Mouse (Mus musculus) heart, postnatal 0 days (tissue): ENCODE results near the gene Gm436. TPM values are rescaled to one million over a fixed set of nuclear protein-coding genes. Genes with fewer than 3 reads are reported as not detected.

Source experiments
- ATAC-seq: fragments of 200-750 bp; cut with Nextera tagmentation; 2 replicates; pipeline ENCODE4 v1.8.0; 2017; ENCODE audit warnings: low read depth, moderate number of reproducible peaks, moderate library complexity; ENCODE audit not compliant: insufficient read depth
- DNase-seq: peaks from one replicate; pipeline ENCODE4 v3.0.0-alpha.2; 2016; ENCODE audit warnings: low spot score
- H3K27ac ChIP-seq: fragments of 300-500 bp; sonication (generic); 2 replicates; pipeline ENCODE4 v1.5.1; 2014; ENCODE audit warnings: low read depth, mild to moderate bottlenecking
- H3K27me3 ChIP-seq: fragments of 300-500 bp; sonication (generic); 2 replicates; pipeline ENCODE4 v1.6.1; 2014; ENCODE audit warnings: low read length, mixed read lengths; ENCODE audit not compliant: control insufficient read depth, insufficient read depth
- H3K36me3 ChIP-seq: fragments of 300-500 bp; sonication (generic); replicated peaks from 2 replicates; pipeline ENCODE4 v1.6.1; 2014; ENCODE audit warnings: low read length, mixed read lengths; ENCODE audit not compliant: control insufficient read depth, insufficient read depth
- H3K4me1 ChIP-seq: fragments of 300-500 bp; sonication (generic); 2 replicates; pipeline ENCODE4 v1.6.1; 2014; ENCODE audit warnings: antibody characterized with exemption; ENCODE audit not compliant: control insufficient read depth, insufficient read depth
- H3K4me2 ChIP-seq: fragments of 300-500 bp; sonication (generic); 2 replicates; pipeline ENCODE4 v1.6.1; 2014; ENCODE audit warnings: low read depth, mild to moderate bottlenecking, low read length, moderate library complexity
- H3K4me3 ChIP-seq: fragments of 300-500 bp; sonication (generic); 2 replicates; pipeline ENCODE4 v1.5.1; 2014; ENCODE audit warnings: low read depth, low read length
- H3K9ac ChIP-seq: fragments of 300-500 bp; sonication (generic); replicated peaks from 2 replicates; pipeline ENCODE4 v1.6.1; 2014; ENCODE audit warnings: low read depth, low read length, mixed read lengths
- H3K9me3 ChIP-seq: fragments of 300-500 bp; sonication (generic); replicated peaks from 2 replicates; pipeline ENCODE4 v1.6.1; 2016; ENCODE audit warnings: low read length; ENCODE audit not compliant: control insufficient read depth
- CTCF ChIP-seq: IDR thresholded peaks from 2 replicates; pipeline ENCODE4 v1.5.1; 2016; ENCODE audit warnings: antibody characterized with exemption, control low read depth, low read depth
- EP300 ChIP-seq: IDR thresholded peaks from 2 replicates; pipeline ENCODE4 v1.6.1; 2016; ENCODE audit warnings: antibody characterized with exemption, low read depth
- WGBS: fragments of 180-500 bp; shearing (Covaris S2); extraction: QIAGEN DNeasy Blood & Tissue Kit; methylation state at CpG from one replicate; pipeline ENCODE4 v1.1.7; 2014; 5-methylcytosine and 5-hydroxymethylcytosine counted together
- polyA plus RNA-seq: library from polyadenylated mRNA; unstranded; fragments of >200 nt; fragmentation: Nextera tagmentation; extraction: Ambion mirVana; gene quantifications from 2 replicates; pipeline ENCODE4 v1.2.1, GENCODE M21; 2015
- total RNA-seq: library from RNA; depleted of rRNA; stranded (reverse); fragments of >200 nt; gene quantifications from 2 replicates; pipeline ENCODE4 v1.2.3, GENCODE M21; 2014; ENCODE audit warnings: low replicate concordance; rRNA removed

The Gm436 gene
- total RNA-seq (not detected in 2 replicates), polyA plus RNA-seq (not detected in 2 replicates)

GRCm38 (mm10) chr4:144686268-144686667, at the start of gene Gm436:
Gene Gm436, minus strand, starts transcription at chr4:144686368.
- 33% methylated on average over 2 of the region's 2 CpGs for WGBS
- Histone ChIP-seq H3K4me1 (no peaks in the 10 kb centered on the region), H3K27ac (no peak within 1 kb of the TSS), H3K4me2 (no peak within 1 kb of the TSS), H3K27me3 (no peaks in the 10 kb centered on the region), H3K4me3 (no peak within 1 kb of the TSS), H3K36me3 (no peaks in the 10 kb centered on the region), H3K9me3 (0 out of 2 replicates have a peak, but pooled peaks cover 4% of the 10 kb centered on the region), H3K9ac (no peak within 1 kb of the TSS)
- no peak for TF ChIP-seq EP300
- no peak for TF ChIP-seq CTCF
- no peak for ATAC-seq
- DNase-seq, result no peak

- H3K27me3 ChIP-seq, result no peaks in the 10 kb centered on the region
- no peak for DNase-seq
- no peak for ATAC-seq
These were observed 35.1 kb upstream of the Gm436 start, which contains the start of gene Gm13178 for GRCm38 (mm10) chr4:144721304-144721703. Gene Gm13178, minus strand, starts transcription at chr4:144721404.

GRCm38 (mm10) chr4:144719691-144720090, 33.5 kb upstream of the Gm436 start:
- ATAC-seq (no peak), DNase-seq (no peak)
- Histone ChIP-seq H3K9me3 (no peaks in the 10 kb centered on the region), H3K9ac (no peak overlapping the region), H3K27me3 (no peaks in the 10 kb centered on the region), H3K4me3 (no peak overlapping the region), H3K4me1 (no peaks in the 10 kb centered on the region), H3K27ac (no peak overlapping the region), H3K4me2 (no peak overlapping the region), H3K36me3 (no peaks in the 10 kb centered on the region)
- 61% methylated on average over 1 of the region's 1 CpGs for WGBS
- no peak for TF ChIP-seq CTCF
- no peak for TF ChIP-seq EP300

More at GRCm38 (mm10) chr4:144721304-144721703, 35.1 kb upstream of the Gm436 start, which contains the start of gene Gm13178:
- H3K4me3 ChIP-seq, result no peak within 1 kb of the TSS
- H3K36me3 ChIP-seq, result no peaks in the 10 kb centered on the region
- TF ChIP-seq EP300 (no peak), CTCF (no peak)
- no peak within 1 kb of the TSS for H3K4me2 ChIP-seq
- 69% methylated on average over 1 of the region's 1 CpGs for WGBS
- H3K27ac ChIP-seq, result no peak within 1 kb of the TSS
- no peaks in the 10 kb centered on the region for H3K4me1 ChIP-seq
- no peaks in the 10 kb centered on the region for H3K9me3 ChIP-seq
- H3K9ac ChIP-seq, result no peak within 1 kb of the TSS

GRCm38 (mm10) chr4:144718288-144718687, 32.1 kb upstream of the Gm436 start:
- ATAC-seq, result no peak; the same call in 1 of the 2 replicates
- Histone ChIP-seq H3K4me2 (no peak overlapping the region), H3K27ac (no peak overlapping the region), H3K36me3 (no peaks in the 10 kb centered on the region), H3K9me3 (no peaks in the 10 kb centered on the region), H3K4me1 (no peaks in the 10 kb centered on the region), H3K27me3 (no peaks in the 10 kb centered on the region), H3K9ac (no peak overlapping the region), H3K4me3 (no peak overlapping the region)
- WGBS, result 82% methylated on average over 1 of the region's 1 CpGs
- DNase-seq, result no peak
- TF ChIP-seq CTCF, result no peak
- no peak for TF ChIP-seq EP300

GRCm38 (mm10) chr4:144638263-144638662, 47.9 kb downstream of the Gm436 start:
- Histone ChIP-seq H3K36me3 (no peaks in the 10 kb centered on the region), H3K4me3 (no peak overlapping the region)

More at GRCm38 (mm10) chr4:144638263-144638662, 47.9 kb downstream of the Gm436 start:
- H3K4me1 ChIP-seq, result no peaks in the 10 kb centered on the region
- no peak overlapping the region for H3K27ac ChIP-seq
- peaks cover 2% of the 10 kb centered on the region for H3K9me3 ChIP-seq
- no peak overlapping the region for H3K9ac ChIP-seq
- no peak for ATAC-seq
- no peak for TF ChIP-seq CTCF
- TF ChIP-seq EP300, result no peak
- no peak for DNase-seq
- H3K4me2 ChIP-seq, result no peak overlapping the region
- no peaks in the 10 kb centered on the region for H3K27me3 ChIP-seq

Other genes starting within 250 kb of the Gm436 start
- not detected in 2 replicates for gene 1700012P22Rik, start 247.6 kb downstream of the Gm436 start, total RNA-seq
- not detected in 2 replicates for gene 1700012P22Rik, start 247.6 kb downstream of the Gm436 start, polyA plus RNA-seq
- not detected in 2 replicates for gene Gm9944, start 233.1 kb downstream of the Gm436 start, total RNA-seq
- gene Gm9944, start 233.1 kb downstream of the Gm436 start, polyA plus RNA-seq, result not detected in 2 replicates
- not detected in 2 replicates for gene Aadacl3, start 222.6 kb downstream of the Gm436 start, total RNA-seq
- not detected in 2 replicates for gene Aadacl3, start 222.6 kb downstream of the Gm436 start, polyA plus RNA-seq
- not detected in 2 replicates for gene 9430007A20Rik, start 166.5 kb downstream of the Gm436 start, total RNA-seq
- gene 9430007A20Rik, start 166.5 kb downstream of the Gm436 start, polyA plus RNA-seq, result not detected in 2 replicates
- not detected in 2 replicates for gene Gm13124, start 121.2 kb downstream of the Gm436 start, total RNA-seq
- not detected in 2 replicates for gene Gm13124, start 121.2 kb downstream of the Gm436 start, polyA plus RNA-seq
- not detected in 2 replicates for gene Aadacl4, start 72.7 kb downstream of the Gm436 start, total RNA-seq
- not detected in 2 replicates for gene Aadacl4, start 72.7 kb downstream of the Gm436 start, polyA plus RNA-seq
- gene Gm13178, start 35.0 kb upstream of the Gm436 start, total RNA-seq, result not detected in 2 replicates
- gene Gm13178, start 35.0 kb upstream of the Gm436 start, polyA plus RNA-seq, result not detected in 2 replicates
- not detected in 2 replicates for gene Gm438, start 100.2 kb upstream of the Gm436 start, total RNA-seq
- not detected in 2 replicates for gene Gm438, start 100.2 kb upstream of the Gm436 start, polyA plus RNA-seq
- 17.3 and 45.0 TPM in 2 replicates for gene Dhrs3, start 206.5 kb upstream of the Gm436 start, total RNA-seq
- 39.0 and 46.6 TPM in 2 replicates for gene Dhrs3, start 206.5 kb upstream of the Gm436 start, polyA plus RNA-seq